Mouse (Mus musculus) embryo, embryonic 9.5 days (tissue): ENCODE data around the gene Hmgb1.
A peak's percentile ranks its signal among the peaks of the same experiment; 100 is the strongest.

Experiments
- DNase-seq: peaks from one replicate; pipeline ENCODE4 v3.0.0-alpha.2; 2017; ENCODE audit errors: extremely low spot score

Hmgb1 gene

GRCm38 (mm10) chr5:149185806-149186205, 1.5 kb upstream of the Hmgb1 start:
- no peak for DNase-seq

GRCm38 (mm10) chr5:149184844-149185186, 526 bp upstream of the Hmgb1 start:
- DNase-seq, result no peak

GRCm38 (mm10) chr5:149183721-149184103, 577 bp downstream of the Hmgb1 start:
- no peak for DNase-seq

GRCm38 (mm10) chr5:149183122-149183521, 1.2 kb downstream of the Hmgb1 start:
- no peak for DNase-seq

- no peak for DNase-seq
These were observed 2.0 kb downstream of the Hmgb1 start for GRCm38 (mm10) chr5:149182186-149182870.

GRCm38 (mm10) chr5:149179826-149180225, 4.5 kb downstream of the Hmgb1 start:
- no peak for DNase-seq

- no peak for DNase-seq
These were observed 6.2 kb downstream of the Hmgb1 start for GRCm38 (mm10) chr5:149178095-149178494.

- no peak for DNase-seq
These were observed 8.6 kb downstream of the Hmgb1 start for GRCm38 (mm10) chr5:149175736-149176135.

- no peak for DNase-seq
These were observed 9.8 kb downstream of the Hmgb1 start for GRCm38 (mm10) chr5:149174527-149174926.

- no peak for DNase-seq
These were observed 12.0 kb downstream of the Hmgb1 start for GRCm38 (mm10) chr5:149172246-149172645.

GRCm38 (mm10) chr5:149170841-149171588, 13.3 kb downstream of the Hmgb1 start:
- DNase-seq, result no peak

- DNase-seq, result no peak
These were observed 15.5 kb downstream of the Hmgb1 start for GRCm38 (mm10) chr5:149168816-149169215.

- DNase-seq, result no peak
These were observed 16.2 kb downstream of the Hmgb1 start for GRCm38 (mm10) chr5:149168051-149168450.

GRCm38 (mm10) chr5:149166011-149166410, 18.3 kb downstream of the Hmgb1 start:
- no peak for DNase-seq

GRCm38 (mm10) chr5:149164881-149165280, 19.4 kb downstream of the Hmgb1 start:
- peak; percentile 33 for DNase-seq

GRCm38 (mm10) chr5:149162890-149163289, 21.4 kb downstream of the Hmgb1 start:
- no peak for DNase-seq

- DNase-seq, result no peak
These were observed 23.8 kb downstream of the Hmgb1 start for GRCm38 (mm10) chr5:149160469-149160868.

GRCm38 (mm10) chr5:149159021-149159420, 25.3 kb downstream of the Hmgb1 start:
- no peak for DNase-seq

GRCm38 (mm10) chr5:149156886-149157563, 27.3 kb downstream of the Hmgb1 start:
- no peak for DNase-seq

- no peak for DNase-seq
These were observed 31.5 kb downstream of the Hmgb1 start for GRCm38 (mm10) chr5:149152774-149153155.

- peak; percentile 25 for DNase-seq
These were observed 32.1 kb downstream of the Hmgb1 start for GRCm38 (mm10) chr5:149152063-149152773.

- no peak for DNase-seq
These were observed 33.4 kb downstream of the Hmgb1 start for GRCm38 (mm10) chr5:149150882-149151281.
